In genomic region chr4:47502546-47502971, GRCm38 (mm10) we compare ENCODE assay signal across 9 mouse cellular contexts. TPM values are rescaled to one million over a fixed set of nuclear protein-coding genes. Genes with fewer than 3 reads are reported as not detected.
DNase-seq lines count a peak whose midpoint lies in the region; ATAC-seq lines count a peak whose summit lies in the region.
"Had no signal": no experiment of that assay in that cellular context is flagged by ENCODE, and none has a peak within 500 bp of the region (broad histone marks: within the 10 kb centered on the region; RNA-seq: fewer than 3 reads in every experiment).

No protein-coding gene starts in this region.

- no peak overlapping the region for H3K4me3 ChIP-seq in heart, embryonic 14.5 days (ENCODE audit: control insufficient read depth in 1 of 2, insufficient read depth in 1 of 2, low read depth in 1 of 2, low read length in 2 of 2)

- ATAC-seq in common myeloid progenitor, adult 5-6 weeks (replicated peaks; ENCODE audit: low read depth, poor library complexity, severe bottlenecking) = peak; percentile 76
- no peak for ATAC-seq in heart, embryonic 14.5 days (ENCODE audit: insufficient number of reproducible peaks, insufficient read depth, low FRiP score, low read depth)

- peak overlapping the region; percentile 46 for H3K4me2 ChIP-seq in heart, embryonic 14.5 days (ENCODE audit: low read length)

- no peaks in the 10 kb centered on the region for H3K27me3 ChIP-seq in heart, embryonic 14.5 days (ENCODE audit: control insufficient read depth, insufficient read depth, low read length)

- H3K36me3 ChIP-seq in heart, embryonic 14.5 days (ENCODE audit: control insufficient read depth, insufficient read depth, low read length) = no peaks in the 10 kb centered on the region

- no peak overlapping the region for H3K27ac ChIP-seq in heart, embryonic 14.5 days (replicated peaks in 1 of 2; ENCODE audit: control insufficient read depth in 1 of 2, insufficient read depth in 1 of 2, low read depth in 2 of 2, low read length in 2 of 2)
- H3K27ac ChIP-seq: macrophage had no signal

- H3K4me1 ChIP-seq in heart, embryonic 14.5 days (ENCODE audit: control insufficient read depth in 2 of 2, insufficient read depth in 2 of 2, low read length in 2 of 2) = peaks cover 4 to 5% of the 10 kb centered on the region in 2 experiments

- 16% methylated on average over 4 of the region's 4 CpGs for WGBS in heart, embryonic 14.5 days
- 17% methylated on average over 4 of the region's 4 CpGs for WGBS in large intestine, adult 2 months

- no peaks in the 10 kb centered on the region for H3K9me3 ChIP-seq in heart, embryonic 14.5 days (ENCODE audit: control insufficient read depth, low read length)

- DNase-seq in gastrocnemius, postnatal 10 days = peak; percentile 33
- DNase-seq in gastrocnemius, postnatal 4 days (ENCODE audit: low spot score in 2 of 2) = no peak
- peak; percentile 80 for DNase-seq in ZHBTc4 (ENCODE audit: low read depth, low spot score)
- DNase-seq in large intestine, adult 2 months (ENCODE audit: low read depth, low spot score) = peak; percentile 56
- peak; percentile 42 for DNase-seq in lung, postnatal 25 days (ENCODE audit: low spot score)
- peak; percentile 53 for DNase-seq in right cerebral cortex, postnatal 25 days

- H3K9ac ChIP-seq in heart, embryonic 14.5 days (ENCODE audit: low read length) = no peak overlapping the region

RNA-seq across cellular contexts. Expression of gene Sec61b, which starts 28.1 kb away (rescaled TPM):
- total RNA-seq in gastrocnemius, postnatal 10 days (2021) = 10 to 100 TPM; 56.2 to 57.2 TPM
- 10 to 100 TPM; 73.0 to 74.5 TPM for total RNA-seq in gastrocnemius, postnatal 4 days (2021)
- 201 and 337 TPM in 2 replicates for total RNA-seq in common myeloid progenitor, adult 5-6 weeks (2017)
- 146 and 156 TPM in 2 replicates for polyA plus RNA-seq in heart, embryonic 14.5 days (2014; fragmentation: Nextera tagmentation; extraction: Ambion mirVana)
- 419 and 461 TPM in 2 replicates for polyA plus RNA-seq in large intestine, adult 2 months (2012; rRNA removed)

RNA-seq across cellular contexts. Expression of gene Alg2, which starts 28.4 kb away (rescaled TPM):
- 10 to 100 TPM; 17.2 to 20.1 TPM for total RNA-seq in gastrocnemius, postnatal 10 days (2021)
- 10 to 100 TPM; 21.7 to 24.9 TPM for total RNA-seq in gastrocnemius, postnatal 4 days (2021)
- 24.4 and 25.3 TPM in 2 replicates for total RNA-seq in common myeloid progenitor, adult 5-6 weeks (2017)
- 24.4 and 29.1 TPM in 2 replicates for polyA plus RNA-seq in heart, embryonic 14.5 days (2014; fragmentation: Nextera tagmentation; extraction: Ambion mirVana)
- polyA plus RNA-seq in large intestine, adult 2 months (2012; rRNA removed) = 12.6 and 15.7 TPM in 2 replicates

Comparison
In these comparisons a context has a peak if more than half of its experiments do, and no peak if none do; other contexts are left out.
1. DNase-seq: peak in gastrocnemius, postnatal 10 days (single experiment), ZHBTc4 (single experiment), large intestine, adult 2 months (single experiment), lung, postnatal 25 days (single experiment) and right cerebral cortex, postnatal 25 days (single experiment); none in gastrocnemius, postnatal 4 days (0 of 2).